Mouse (Mus musculus) heart, embryonic 16.5 days (tissue): ENCODE measurements around the gene Gm10837. TPM values are rescaled to one million over a fixed set of nuclear protein-coding genes. Genes with fewer than 3 reads are reported as not detected.

Experiments used
- ATAC-seq: fragments of 200-750 bp; cut with Nextera tagmentation; replicated peaks from 2 replicates; pipeline ENCODE4 v1.8.0; 2017; ENCODE audit warnings: moderate number of reproducible peaks; ENCODE audit not compliant: insufficient read depth, low FRiP score; ENCODE audit errors: extremely low read depth
- H3K27ac ChIP-seq: fragments of 300-500 bp; sonication (generic); 2 replicates; pipeline ENCODE4 v1.5.1; 2014; ENCODE audit warnings: mild to moderate bottlenecking, low read length, control low read depth, moderate library complexity
- H3K27me3 ChIP-seq: fragments of 300-500 bp; sonication (generic); 2 replicates; pipeline ENCODE4 v1.6.1; 2014; ENCODE audit warnings: low read length, mixed read lengths; ENCODE audit not compliant: control insufficient read depth, insufficient read depth
- H3K36me3 ChIP-seq: fragments of 300-500 bp; sonication (generic); 2 replicates; pipeline ENCODE4 v1.6.1; 2014; ENCODE audit not compliant: control insufficient read depth, insufficient read depth
- H3K4me1 ChIP-seq: fragments of 300-500 bp; sonication (generic); 2 replicates; pipeline ENCODE4 v1.6.1; 2014; ENCODE audit warnings: low read length, mixed read lengths; ENCODE audit not compliant: control insufficient read depth, insufficient read depth
- H3K4me2 ChIP-seq: fragments of 300-500 bp; sonication (generic); 2 replicates; pipeline ENCODE4 v1.6.1; 2014; ENCODE audit warnings: low read depth, mild to moderate bottlenecking, control low read depth, low read length
- H3K4me3 ChIP-seq: fragments of 300-500 bp; sonication (generic); 2 replicates; pipeline ENCODE4 v1.5.1; 2014; ENCODE audit warnings: mild to moderate bottlenecking, control low read depth, low read length
- H3K9ac ChIP-seq: fragments of 300-500 bp; sonication (generic); 2 replicates; pipeline ENCODE4 v1.6.1; 2014; ENCODE audit warnings: low read length, control low read depth
- H3K9me3 ChIP-seq: fragments of 300-500 bp; sonication (generic); replicated peaks from 2 replicates; pipeline ENCODE4 v1.6.1; 2016; ENCODE audit warnings: low read length; ENCODE audit not compliant: control insufficient read depth
- WGBS: fragments of 180-500 bp; shearing (Covaris S2); extraction: QIAGEN DNeasy Blood & Tissue Kit; methylation state at CpG from one replicate; pipeline ENCODE4 v1.1.7; 2014; 5-methylcytosine and 5-hydroxymethylcytosine counted together
- polyA plus RNA-seq: library from polyadenylated mRNA; unstranded; fragments of >200 nt; fragmentation: Nextera tagmentation; extraction: Ambion mirVana; gene quantifications from 2 replicates; pipeline ENCODE4 v1.2.1, GENCODE M21; 2015

Gm10837 gene
- polyA plus RNA-seq, 1 experiment from 2014 or later: not detected

GRCm38 (mm10) chr14:122471449-122472085 lies 18.8 kb upstream of the Gm10837 start:
- Histone ChIP-seq H3K4me1 (peaks cover 11% of the 10 kb centered on the region), H3K9me3 (no peaks in the 10 kb centered on the region), H3K4me3 (no peak overlapping the region), H3K4me2 (no peak overlapping the region), H3K27ac (no peak overlapping the region), H3K27me3 (peaks cover 92% of the 10 kb centered on the region), H3K9ac (no peak overlapping the region), H3K36me3 (no peaks in the 10 kb centered on the region)
- 9% methylated on average over 31 of the region's 31 CpGs for WGBS
- ATAC-seq: no peak

- Histone ChIP-seq H3K27ac (no peak overlapping the region), H3K4me3 (no peak overlapping the region), H3K4me1 (peaks cover 11% of the 10 kb centered on the region), H3K9ac (no peak overlapping the region), H3K9me3 (no peaks in the 10 kb centered on the region), H3K27me3 (peaks cover 89% of the 10 kb centered on the region), H3K36me3 (no peaks in the 10 kb centered on the region), H3K4me2 (no peak overlapping the region)
- no peak for ATAC-seq
- WGBS: 3% methylated on average over 13 of the region's 13 CpGs
Measured at GRCm38 (mm10) chr14:122472161-122472560, 18.2 kb upstream of the Gm10837 start.

GRCm38 (mm10) chr14:122472647-122473046 lies 17.7 kb upstream of the Gm10837 start:
- H3K9ac ChIP-seq: no peak overlapping the region
- no peaks in the 10 kb centered on the region for H3K36me3 ChIP-seq
- peaks cover 89% of the 10 kb centered on the region for H3K27me3 ChIP-seq
- no peak for ATAC-seq
- no peak overlapping the region for H3K4me3 ChIP-seq
- WGBS: 2% methylated on average over 5 of the region's 5 CpGs
- no peaks in the 10 kb centered on the region for H3K9me3 ChIP-seq
- H3K4me1 ChIP-seq: peaks cover 11% of the 10 kb centered on the region
- no peak overlapping the region for H3K27ac ChIP-seq
- no peak overlapping the region for H3K4me2 ChIP-seq

- ATAC-seq: no peak
- Histone ChIP-seq H3K36me3 (no peaks in the 10 kb centered on the region), H3K27me3 (peaks cover 90% of the 10 kb centered on the region), H3K4me3 (no peak overlapping the region), H3K4me1 (peaks cover 11% of the 10 kb centered on the region), H3K27ac (no peak overlapping the region), H3K9me3 (no peaks in the 10 kb centered on the region), H3K4me2 (no peak overlapping the region), H3K9ac (no peak overlapping the region)
- 2% methylated on average over 17 of the region's 17 CpGs for WGBS
Measured at GRCm38 (mm10) chr14:122473211-122473751, 17.1 kb upstream of the Gm10837 start.

GRCm38 (mm10) chr14:122474041-122474890 lies 16.1 kb upstream of the Gm10837 start:
- H3K36me3 ChIP-seq: no peaks in the 10 kb centered on the region
- ATAC-seq: 0 out of 2 replicates have a peak, but pooled peaks have one; percentile 39
- H3K4me2 ChIP-seq: peak overlapping the region; percentile 82
- under 1% methylated on average over 57 of the region's 57 CpGs for WGBS
- H3K4me1 ChIP-seq: peaks cover 11% of the 10 kb centered on the region
- H3K4me3 ChIP-seq: peak overlapping the region; percentile 58
- H3K27ac ChIP-seq: no peak overlapping the region
- no peaks in the 10 kb centered on the region for H3K9me3 ChIP-seq
- peaks cover 91% of the 10 kb centered on the region for H3K27me3 ChIP-seq
- H3K9ac ChIP-seq: no peak overlapping the region

- ATAC-seq: peak; percentile 63; the same call in 1 of the 2 replicates
- Histone ChIP-seq H3K9ac (no peak within 1 kb of the TSS), H3K9me3 (no peaks in the 10 kb centered on the region), H3K27ac (no peak within 1 kb of the TSS), H3K4me2 (peak within 1 kb of the TSS; percentile 82), H3K4me1 (peaks cover 11% of the 10 kb centered on the region), H3K27me3 (peaks cover 83% of the 10 kb centered on the region), H3K4me3 (peak within 1 kb of the TSS; percentile 58), H3K36me3 (no peaks in the 10 kb centered on the region)
- under 1% methylated on average over 55 of the region's 73 CpGs for WGBS
Measured at GRCm38 (mm10) chr14:122474891-122475556, 15.4 kb upstream of the Gm10837 start, which contains the start of gene Zic2. Gene Zic2, plus strand, starts transcription at chr14:122475435.

- H3K9ac ChIP-seq: no peak overlapping the region
- H3K4me3 ChIP-seq: peak overlapping the region; percentile 58
- WGBS: under 1% methylated on average over 61 of the region's 65 CpGs
- ATAC-seq: peak; percentile 8; the same call in 1 of the 2 replicates
- peaks cover 83% of the 10 kb centered on the region for H3K27me3 ChIP-seq
- peak overlapping the region; percentile 82 for H3K4me2 ChIP-seq
- no peak overlapping the region for H3K27ac ChIP-seq
- no peaks in the 10 kb centered on the region for H3K9me3 ChIP-seq
- no peaks in the 10 kb centered on the region for H3K36me3 ChIP-seq
- peaks cover 11% of the 10 kb centered on the region for H3K4me1 ChIP-seq
Measured at GRCm38 (mm10) chr14:122475557-122476040, 14.8 kb upstream of the Gm10837 start.

- Histone ChIP-seq H3K36me3 (no peaks in the 10 kb centered on the region), H3K9ac (no peak overlapping the region), H3K9me3 (no peaks in the 10 kb centered on the region), H3K4me2 (peak overlapping the region; percentile 82), H3K4me3 (peak overlapping the region; percentile 58), H3K27ac (no peak overlapping the region), H3K27me3 (peaks cover 85% of the 10 kb centered on the region), H3K4me1 (peaks cover 11% of the 10 kb centered on the region)
- ATAC-seq: no peak; the same call in 1 of the 2 replicates
- 1% methylated on average over 62 of the region's 62 CpGs for WGBS
Measured at GRCm38 (mm10) chr14:122476041-122476821, 14.2 kb upstream of the Gm10837 start.
